Mouse (Mus musculus): ENCODE data around the gene Ecel1. TPM values are rescaled to one million over a fixed set of nuclear protein-coding genes. Genes with fewer than 3 reads are reported as not detected.

The Ecel1 gene
- polyA plus RNA-seq (2014; fragmentation: Nextera tagmentation; extraction: Ambion mirVana), result 0.11 and 0.20 TPM in 2 replicates

DNA sequence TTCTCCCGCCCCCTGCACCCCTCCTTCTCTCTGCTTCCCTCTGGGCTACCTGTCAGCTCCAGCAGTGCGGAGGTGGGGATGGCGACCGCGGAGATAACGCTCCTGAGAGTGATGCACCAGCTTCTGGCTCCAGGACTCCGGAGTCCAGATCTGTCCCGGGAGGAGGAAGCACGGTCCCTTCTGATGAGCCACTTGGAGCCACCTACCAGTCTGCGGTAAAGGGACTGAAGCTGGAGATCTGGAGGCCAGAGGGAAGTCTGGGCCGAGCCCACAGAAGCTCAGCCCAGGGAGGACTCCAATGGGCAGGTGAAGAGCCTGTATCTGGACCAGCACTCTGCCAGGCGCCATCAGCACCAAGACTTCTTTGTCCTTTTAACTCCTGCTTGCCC, at the start of gene Ecel1:
Gene Ecel1, minus strand, starts transcription at position 323 of the 389 bp plus-strand sequence.
- peaks cover 3% of the 10 kb centered on the region; the same call in 1 of the 2 replicates for H3K4me1 ChIP-seq (ENCODE audit: control insufficient read depth, insufficient read depth, low read length)
- no peak within 1 kb of the TSS for H3K27ac ChIP-seq (ENCODE audit: low read depth, low read length)
- H3K4me2 ChIP-seq (replicated peaks; ENCODE audit: low read depth, low read length), result peak within 1 kb of the TSS; percentile 40
- peak within 1 kb of the TSS; percentile 36 for H3K4me3 ChIP-seq (ENCODE audit: low read length)
- no peaks in the 10 kb centered on the region for H3K36me3 ChIP-seq (ENCODE audit: control insufficient read depth, insufficient read depth, low read length)
- no peaks in the 10 kb centered on the region for H3K9me3 ChIP-seq (ENCODE audit: control insufficient read depth, low read length)
- ATAC-seq (ENCODE audit: low FRiP score, low TSS enrichment), result no peak
- 0 out of 2 replicates have a peak within 1 kb of the TSS, but pooled peaks have one; percentile 13 for H3K9ac ChIP-seq (ENCODE audit: low read depth, low read length)
- WGBS, result 6% methylated on average over 11 of the region's 12 CpGs
- H3K27me3 ChIP-seq (ENCODE audit: control insufficient read depth, insufficient read depth, low read length), result peaks cover 81% of the 10 kb centered on the region

DNA sequence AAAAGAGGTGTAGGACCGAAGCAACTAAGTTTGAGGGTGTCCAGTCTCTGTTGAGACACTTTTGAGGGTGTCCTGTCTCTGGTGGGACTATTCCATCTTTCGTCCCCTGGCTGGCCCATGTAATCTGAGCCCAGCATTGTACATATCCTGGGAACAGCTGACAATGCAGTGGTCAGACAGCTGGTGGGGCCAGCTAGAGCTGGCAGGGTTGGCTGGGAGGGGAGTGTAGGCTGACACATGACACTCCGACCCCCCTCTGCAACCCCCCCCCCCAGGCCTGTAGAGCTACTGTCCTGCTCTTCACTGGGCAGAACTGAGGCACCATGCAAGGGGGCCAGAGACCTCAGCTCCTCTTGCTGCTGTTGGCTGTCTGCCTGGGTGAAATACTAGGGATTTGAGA, 49.2 kb upstream of the Ecel1 start:
- Histone ChIP-seq H3K9ac (ENCODE audit: low read depth, low read length) (no peak overlapping the region; the same call in 1 of the 2 replicates), H3K4me1 (ENCODE audit: control insufficient read depth, insufficient read depth, low read length) (0 out of 2 replicates have a peak, but pooled peaks cover 5% of the 10 kb centered on the region), H3K4me2 (replicated peaks; ENCODE audit: low read depth, low read length) (no peak overlapping the region), H3K27me3 (ENCODE audit: control insufficient read depth, insufficient read depth, low read length) (no peaks in the 10 kb centered on the region; the same call in 1 of the 2 replicates), H3K9me3 (ENCODE audit: control insufficient read depth, low read length) (no peaks in the 10 kb centered on the region), H3K36me3 (ENCODE audit: control insufficient read depth, insufficient read depth, low read length) (no peaks in the 10 kb centered on the region), H3K27ac (ENCODE audit: low read depth, low read length) (no peak overlapping the region), H3K4me3 (ENCODE audit: low read length) (no peak overlapping the region)
- ATAC-seq (ENCODE audit: low FRiP score, low TSS enrichment), result peak; percentile 56
- 32% methylated on average over 3 of the region's 3 CpGs for WGBS

DNA sequence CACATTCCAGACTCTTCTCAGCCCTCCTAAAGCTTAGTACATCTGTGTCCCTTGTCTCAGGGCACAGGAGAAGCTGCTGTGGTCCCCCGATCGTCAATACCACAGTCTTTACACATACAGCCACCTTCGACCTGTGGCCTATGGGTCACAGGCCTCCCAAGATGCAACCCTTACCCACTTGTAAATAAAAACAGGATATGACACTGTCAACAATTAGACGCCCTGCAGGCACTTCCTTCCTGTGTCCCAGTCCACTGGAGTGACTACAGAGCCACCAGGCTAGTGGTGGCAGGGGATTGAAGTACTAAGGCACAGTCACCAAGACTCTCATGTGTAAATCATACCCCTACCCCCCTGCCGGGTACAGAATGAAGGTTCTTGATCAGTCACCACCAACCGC, 48.7 kb upstream of the Ecel1 start:
- Histone ChIP-seq H3K9ac (ENCODE audit: low read depth, low read length) (no peak overlapping the region), H3K4me3 (ENCODE audit: low read length) (no peak overlapping the region), H3K27me3 (ENCODE audit: control insufficient read depth, insufficient read depth, low read length) (no peaks in the 10 kb centered on the region; the same call in 1 of the 2 replicates), H3K4me2 (replicated peaks; ENCODE audit: low read depth, low read length) (no peak overlapping the region), H3K9me3 (ENCODE audit: control insufficient read depth, low read length) (no peaks in the 10 kb centered on the region), H3K4me1 (ENCODE audit: control insufficient read depth, insufficient read depth, low read length) (0 out of 2 replicates have a peak, but pooled peaks cover 5% of the 10 kb centered on the region), H3K27ac (ENCODE audit: low read depth, low read length) (no peak overlapping the region), H3K36me3 (ENCODE audit: control insufficient read depth, insufficient read depth, low read length) (no peaks in the 10 kb centered on the region)
- 41% methylated on average over 6 of the region's 6 CpGs for WGBS
- no peak for ATAC-seq (ENCODE audit: low FRiP score, low TSS enrichment)

DNA sequence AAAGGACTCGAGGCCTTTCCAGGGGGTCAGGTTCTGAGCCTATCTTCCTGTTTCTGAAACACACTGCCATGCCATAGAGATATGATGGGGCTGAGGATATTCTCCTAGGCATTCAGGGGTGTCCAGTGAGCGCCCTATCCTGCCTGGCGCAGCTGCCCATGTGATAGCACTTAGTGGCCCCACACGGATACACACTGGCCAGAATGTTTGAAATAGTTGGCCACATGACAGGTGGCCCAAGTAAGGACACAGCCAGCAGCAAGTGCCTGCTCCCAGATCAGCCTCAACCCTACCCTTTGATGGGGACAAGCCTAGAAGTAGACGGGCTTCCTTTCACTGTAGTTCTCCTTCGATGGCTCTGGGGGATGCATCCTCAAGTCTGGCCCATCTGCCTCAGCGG, 48.1 kb upstream of the Ecel1 start, which contains the start of gene Chrng:
Gene Chrng, plus strand, starts transcription at position 193 of the 400 bp plus-strand sequence.
- ATAC-seq (ENCODE audit: low FRiP score, low TSS enrichment), result no peak
- no peaks in the 10 kb centered on the region for H3K36me3 ChIP-seq (ENCODE audit: control insufficient read depth, insufficient read depth, low read length)
- H3K27ac ChIP-seq (ENCODE audit: low read depth, low read length), result no peak within 1 kb of the TSS
- H3K27me3 ChIP-seq (ENCODE audit: control insufficient read depth, insufficient read depth, low read length), result no peaks in the 10 kb centered on the region; the same call in 1 of the 2 replicates
- H3K4me2 ChIP-seq (replicated peaks; ENCODE audit: low read depth, low read length), result no peak within 1 kb of the TSS
- H3K4me1 ChIP-seq (ENCODE audit: control insufficient read depth, insufficient read depth, low read length), result 0 out of 2 replicates have a peak, but pooled peaks cover 5% of the 10 kb centered on the region
- no peaks in the 10 kb centered on the region for H3K9me3 ChIP-seq (ENCODE audit: control insufficient read depth, low read length)
- WGBS, result 92% methylated on average over 7 of the region's 7 CpGs
- no peak within 1 kb of the TSS; the same call in 1 of the 2 replicates for H3K9ac ChIP-seq (ENCODE audit: low read depth, low read length)
- H3K4me3 ChIP-seq (ENCODE audit: low read length), result no peak within 1 kb of the TSS

DNA sequence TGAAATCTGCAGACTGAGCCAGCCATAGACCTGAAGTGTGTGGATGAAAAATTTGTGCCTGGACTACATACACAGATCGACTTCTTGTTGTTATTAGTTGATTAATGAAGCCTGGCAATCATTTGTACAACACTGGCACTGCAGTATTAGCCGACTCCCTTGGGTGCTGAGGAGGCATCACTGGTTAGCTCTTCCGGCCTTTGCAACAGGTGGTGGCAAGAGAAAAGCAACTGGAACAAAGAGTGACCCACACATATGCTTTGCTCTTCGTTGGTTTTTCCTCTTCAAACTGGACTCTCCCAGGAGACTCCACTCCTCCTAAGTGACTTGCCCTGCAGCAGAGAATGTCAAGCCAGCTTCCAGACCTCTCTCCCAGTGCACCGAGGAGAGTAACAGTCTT, 47.5 kb upstream of the Ecel1 start:
- H3K27ac ChIP-seq (ENCODE audit: low read depth, low read length), result no peak overlapping the region
- no peaks in the 10 kb centered on the region; the same call in 1 of the 2 replicates for H3K27me3 ChIP-seq (ENCODE audit: control insufficient read depth, insufficient read depth, low read length)
- no peak overlapping the region for H3K4me2 ChIP-seq (replicated peaks; ENCODE audit: low read depth, low read length)
- H3K9me3 ChIP-seq (ENCODE audit: control insufficient read depth, low read length), result no peaks in the 10 kb centered on the region
- H3K9ac ChIP-seq (ENCODE audit: low read depth, low read length), result no peak overlapping the region
- WGBS, result 87% methylated on average over 5 of the region's 5 CpGs
- H3K4me1 ChIP-seq (ENCODE audit: control insufficient read depth, insufficient read depth, low read length), result 0 out of 2 replicates have a peak, but pooled peaks cover 7% of the 10 kb centered on the region
- H3K4me3 ChIP-seq (ENCODE audit: low read length), result no peak overlapping the region
- no peak for ATAC-seq (ENCODE audit: low FRiP score, low TSS enrichment)
- no peaks in the 10 kb centered on the region for H3K36me3 ChIP-seq (ENCODE audit: control insufficient read depth, insufficient read depth, low read length)

DNA sequence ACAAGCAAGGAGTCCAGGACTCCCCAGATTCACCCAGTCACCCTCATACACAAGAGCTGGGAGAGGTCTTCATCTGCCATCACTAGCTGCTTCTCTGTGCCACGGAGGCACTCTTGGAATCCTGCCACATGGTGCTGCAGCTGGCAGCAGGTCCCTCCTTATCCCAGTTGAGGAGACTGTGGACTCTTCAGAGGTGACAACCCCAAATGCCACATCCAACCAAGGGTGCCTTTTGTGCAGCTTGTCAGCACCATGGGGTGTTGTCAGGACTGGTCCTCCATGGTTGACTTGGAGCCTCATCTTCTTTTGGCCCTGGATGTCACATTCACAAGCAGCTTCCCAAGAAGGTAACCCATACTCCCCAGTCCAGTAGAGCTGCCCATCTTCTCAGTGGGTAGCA, 45.5 kb upstream of the Ecel1 start:
- H3K27me3 ChIP-seq (ENCODE audit: control insufficient read depth, insufficient read depth, low read length), result no peaks in the 10 kb centered on the region; the same call in none of the 2 replicates
- H3K27ac ChIP-seq (ENCODE audit: low read depth, low read length), result no peak overlapping the region
- ATAC-seq (ENCODE audit: low FRiP score, low TSS enrichment), result no peak
- no peak overlapping the region for H3K4me3 ChIP-seq (ENCODE audit: low read length)
- no peak overlapping the region for H3K9ac ChIP-seq (ENCODE audit: low read depth, low read length)
- 0 out of 2 replicates have a peak, but pooled peaks cover 14% of the 10 kb centered on the region for H3K4me1 ChIP-seq (ENCODE audit: control insufficient read depth, insufficient read depth, low read length)
- 42% methylated on average over 1 of the region's 1 CpGs for WGBS
- H3K9me3 ChIP-seq (ENCODE audit: control insufficient read depth, low read length), result no peaks in the 10 kb centered on the region
- no peak overlapping the region for H3K4me2 ChIP-seq (replicated peaks; ENCODE audit: low read depth, low read length)
- H3K36me3 ChIP-seq (ENCODE audit: control insufficient read depth, insufficient read depth, low read length), result no peaks in the 10 kb centered on the region

DNA sequence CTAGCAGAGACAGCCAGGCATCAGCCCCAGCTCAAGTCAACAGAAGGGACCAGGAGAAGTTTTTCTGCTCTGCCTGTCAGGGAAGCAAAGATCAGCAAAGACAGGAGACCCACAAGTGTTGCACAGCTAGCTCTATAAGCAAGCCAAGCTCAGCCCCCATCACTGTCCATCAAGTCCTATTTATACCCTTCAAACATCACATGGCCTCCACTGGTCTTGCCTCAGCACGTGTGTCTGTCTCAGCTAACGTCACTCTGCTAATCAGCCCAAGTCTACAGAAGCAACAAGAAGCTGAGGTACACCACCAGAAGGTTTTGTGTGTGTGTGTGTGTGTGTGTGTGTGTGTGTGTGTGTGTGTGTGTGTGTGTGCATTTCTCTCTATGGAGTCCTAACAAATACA, 44.5 kb upstream of the Ecel1 start:
- WGBS, result 61% methylated on average over 2 of the region's 2 CpGs
- Histone ChIP-seq H3K9ac (ENCODE audit: low read depth, low read length) (no peak overlapping the region), H3K27ac (ENCODE audit: low read depth, low read length) (no peak overlapping the region), H3K4me2 (replicated peaks; ENCODE audit: low read depth, low read length) (no peak overlapping the region), H3K4me3 (ENCODE audit: low read length) (no peak overlapping the region), H3K9me3 (ENCODE audit: control insufficient read depth, low read length) (no peaks in the 10 kb centered on the region), H3K4me1 (ENCODE audit: control insufficient read depth, insufficient read depth, low read length) (0 out of 2 replicates have a peak, but pooled peaks cover 12% of the 10 kb centered on the region), H3K27me3 (ENCODE audit: control insufficient read depth, insufficient read depth, low read length) (no peaks in the 10 kb centered on the region; the same call in 1 of the 2 replicates), H3K36me3 (ENCODE audit: control insufficient read depth, insufficient read depth, low read length) (no peaks in the 10 kb centered on the region)
- no peak for ATAC-seq (ENCODE audit: low FRiP score, low TSS enrichment)

DNA sequence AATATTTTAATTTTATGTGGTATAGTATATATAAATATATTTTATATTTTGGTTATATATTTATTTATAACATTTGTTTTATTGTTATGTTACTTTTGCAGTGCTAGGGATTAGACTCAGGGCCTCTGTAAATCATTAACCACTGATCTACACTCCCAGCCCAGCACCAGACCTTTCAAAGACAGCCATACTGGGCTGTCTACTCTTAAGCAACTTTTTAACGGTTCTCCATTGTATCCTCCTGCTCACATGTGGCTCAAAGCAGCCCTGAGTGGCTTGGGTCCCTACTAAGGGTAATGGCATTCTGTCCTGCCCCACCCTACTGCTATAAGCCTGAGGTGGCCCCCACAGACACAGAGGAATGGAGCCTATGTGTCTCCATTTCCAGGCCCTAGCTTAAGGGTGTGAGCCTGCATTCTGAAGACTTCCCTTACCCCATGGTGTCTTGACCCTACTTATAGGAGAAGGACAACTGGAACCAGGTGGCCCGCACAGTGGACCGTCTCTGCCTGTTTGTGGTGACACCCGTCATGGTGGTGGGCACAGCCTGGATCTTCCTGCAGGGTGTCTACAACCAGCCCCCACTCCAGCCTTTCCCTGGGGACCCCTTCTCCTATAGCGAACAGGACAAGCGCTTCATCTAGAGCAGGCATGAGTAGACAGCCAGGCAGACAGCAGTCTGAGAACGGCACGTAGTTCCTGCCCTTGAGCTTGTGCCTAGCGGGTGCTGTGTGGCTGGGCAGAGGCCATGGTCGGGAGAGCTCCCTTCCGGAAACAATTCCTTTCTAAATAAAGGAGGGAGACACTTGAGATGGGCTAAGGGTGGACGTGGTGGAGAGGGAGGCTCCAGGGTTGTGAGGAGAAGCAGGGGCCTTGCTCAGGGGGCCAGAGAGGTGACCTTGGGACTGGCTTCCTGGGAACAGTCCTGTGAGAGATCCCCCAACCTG, 42.1 kb upstream of the Ecel1 start:
- Histone ChIP-seq H3K4me3 (ENCODE audit: low read length) (no peak overlapping the region), H3K27me3 (ENCODE audit: control insufficient read depth, insufficient read depth, low read length) (no peaks in the 10 kb centered on the region; the same call in 1 of the 2 replicates), H3K4me1 (ENCODE audit: control insufficient read depth, insufficient read depth, low read length) (0 out of 2 replicates have a peak, but pooled peaks cover 8% of the 10 kb centered on the region), H3K9me3 (ENCODE audit: control insufficient read depth, low read length) (no peaks in the 10 kb centered on the region), H3K9ac (ENCODE audit: low read depth, low read length) (no peak overlapping the region), H3K27ac (ENCODE audit: low read depth, low read length) (no peak overlapping the region), H3K4me2 (replicated peaks; ENCODE audit: low read depth, low read length) (no peak overlapping the region), H3K36me3 (ENCODE audit: control insufficient read depth, insufficient read depth, low read length) (no peaks in the 10 kb centered on the region)
- 54% methylated on average over 12 of the region's 12 CpGs for WGBS
- no peak; the same call in 1 of the 2 replicates for ATAC-seq (ENCODE audit: low FRiP score, low TSS enrichment)
